Mouse (Mus musculus) neural tube, embryonic 14.5 days (tissue): Measurements from ENCODE around the gene Siah2. TPM values are rescaled to one million over a fixed set of nuclear protein-coding genes. Genes with fewer than 3 reads are reported as not detected.

ENCODE experiments used
- ATAC-seq: fragments of 200-750 bp; cut with Nextera tagmentation; 2 replicates; pipeline ENCODE4 v1.8.0; 2017; ENCODE audit warnings: low read depth, mild to moderate bottlenecking, moderate TSS enrichment, moderate library complexity
- H3K27ac ChIP-seq: fragments of 300-500 bp; sonication (generic); 2 replicates; pipeline ENCODE4 v1.5.1; 2014; ENCODE audit warnings: low read depth, mild to moderate bottlenecking, control low read depth, low read length, moderate library complexity, mixed read lengths
- H3K27me3 ChIP-seq: fragments of 300-500 bp; sonication (generic); 2 replicates; pipeline ENCODE4 v1.6.1; 2014; ENCODE audit warnings: low read length; ENCODE audit not compliant: control insufficient read depth, insufficient read depth
- H3K36me3 ChIP-seq: fragments of 300-500 bp; sonication (generic); 2 replicates; pipeline ENCODE4 v1.6.1; 2014; ENCODE audit warnings: low read length, mixed read lengths; ENCODE audit not compliant: control insufficient read depth, insufficient read depth
- H3K4me1 ChIP-seq: fragments of 300-500 bp; sonication (generic); 2 replicates; pipeline ENCODE4 v1.6.1; 2014; ENCODE audit warnings: low read length; ENCODE audit not compliant: control insufficient read depth, insufficient read depth
- H3K4me2 ChIP-seq: fragments of 300-500 bp; sonication (generic); 2 replicates; pipeline ENCODE4 v1.6.1; 2014; ENCODE audit warnings: mild to moderate bottlenecking, low read depth, low read length, control low read depth
- H3K4me3 ChIP-seq: fragments of 300-500 bp; sonication (generic); 2 replicates; pipeline ENCODE4 v1.5.1; 2014; ENCODE audit warnings: low read depth, low read length, control low read depth, mixed read lengths
- H3K9ac ChIP-seq: fragments of 300-500 bp; sonication (generic); replicated peaks from 2 replicates; pipeline ENCODE4 v1.6.1; 2014; ENCODE audit warnings: low read depth, mild to moderate bottlenecking, control low read depth, low read length, mixed read lengths
- H3K9me3 ChIP-seq: fragments of 300-500 bp; sonication (generic); 2 replicates; pipeline ENCODE4 v1.6.1; 2016; ENCODE audit warnings: low read length; ENCODE audit not compliant: control insufficient read depth
- WGBS: fragments of 180-500 bp; shearing (Covaris S2); extraction: QIAGEN DNeasy Blood & Tissue Kit; methylation state at CpG from one replicate; pipeline ENCODE4 v1.1.7; 2014; 5-methylcytosine and 5-hydroxymethylcytosine counted together
- polyA plus RNA-seq: library from polyadenylated mRNA; unstranded; fragments of >200 nt; fragmentation: Nextera tagmentation; extraction: Ambion mirVana; gene quantifications from 2 replicates; pipeline ENCODE4 v1.2.1, GENCODE M21; 2014

Siah2 gene
- polyA plus RNA-seq, 1 experiment from 2014 or later, result 14.3 TPM

- no peak overlapping the region for H3K4me2 ChIP-seq
- H3K9me3 ChIP-seq, result no peaks in the 10 kb centered on the region
- no peak overlapping the region for H3K27ac ChIP-seq
- H3K9ac ChIP-seq, result no peak overlapping the region
- 0 out of 2 replicates have a peak, but pooled peaks cover 2% of the 10 kb centered on the region for H3K4me1 ChIP-seq
- no peaks in the 10 kb centered on the region for H3K36me3 ChIP-seq
- ATAC-seq, result no peak
- H3K4me3 ChIP-seq, result no peak overlapping the region
- no peaks in the 10 kb centered on the region for H3K27me3 ChIP-seq
Observed at GRCm38 (mm10) chr3:58724815-58725214, 32.6 kb upstream of the Siah2 start.

- H3K36me3 ChIP-seq, result no peaks in the 10 kb centered on the region
- ATAC-seq, result no peak
- H3K27me3 ChIP-seq, result no peaks in the 10 kb centered on the region
- no peak overlapping the region for H3K4me3 ChIP-seq
- no peak overlapping the region for H3K4me2 ChIP-seq
- H3K9me3 ChIP-seq, result no peaks in the 10 kb centered on the region
- no peaks in the 10 kb centered on the region for H3K4me1 ChIP-seq
- 96% methylated on average over 2 of the region's 2 CpGs for WGBS
- H3K9ac ChIP-seq, result no peak overlapping the region
- no peak overlapping the region for H3K27ac ChIP-seq
Observed at GRCm38 (mm10) chr3:58723656-58724055, 31.5 kb upstream of the Siah2 start.

DNA sequence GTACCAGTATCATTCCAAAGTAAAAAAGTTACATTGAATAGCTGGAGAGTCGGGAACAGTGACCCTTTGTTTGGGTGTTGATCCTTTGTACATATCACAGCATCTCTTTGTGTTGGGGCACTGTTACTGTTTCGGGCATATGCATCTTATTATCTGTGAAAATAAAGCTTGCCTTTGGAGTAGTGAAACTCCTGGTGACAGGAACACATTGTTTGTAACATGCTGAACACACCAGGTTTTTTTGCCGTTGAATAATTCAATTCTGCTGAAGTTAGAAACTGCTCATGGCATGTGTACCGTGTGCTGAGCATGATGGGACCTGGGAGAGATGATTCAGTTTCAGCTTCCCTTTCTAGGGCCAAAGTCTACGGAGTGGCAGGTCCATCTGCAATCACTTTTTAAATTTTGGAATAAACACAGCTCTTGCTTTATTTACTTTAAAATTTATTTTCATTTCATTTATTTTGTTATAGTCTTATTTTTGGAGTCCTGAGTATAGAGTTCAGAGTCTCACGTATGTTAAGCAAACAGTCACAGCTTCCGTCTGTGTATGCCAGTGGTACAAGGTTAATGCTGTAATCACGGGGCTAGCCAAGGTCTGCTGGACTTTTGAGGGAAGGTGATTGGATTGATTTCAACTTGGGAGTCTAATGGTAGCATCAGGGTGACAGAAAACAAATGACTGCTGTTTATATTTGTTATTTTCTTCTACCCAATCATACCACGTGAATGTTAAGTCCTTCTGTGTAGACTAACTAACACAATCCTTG, 27.4 kb upstream of the Siah2 start:
- no peak overlapping the region for H3K4me3 ChIP-seq
- no peaks in the 10 kb centered on the region for H3K4me1 ChIP-seq
- no peaks in the 10 kb centered on the region for H3K27me3 ChIP-seq
- H3K9me3 ChIP-seq, result no peaks in the 10 kb centered on the region; the same call in 1 of the 2 replicates
- no peak overlapping the region for H3K27ac ChIP-seq
- no peak overlapping the region for H3K9ac ChIP-seq
- H3K36me3 ChIP-seq, result no peaks in the 10 kb centered on the region
- 66% methylated on average over 9 of the region's 9 CpGs for WGBS
- ATAC-seq, result no peak
- no peak overlapping the region for H3K4me2 ChIP-seq

DNA sequence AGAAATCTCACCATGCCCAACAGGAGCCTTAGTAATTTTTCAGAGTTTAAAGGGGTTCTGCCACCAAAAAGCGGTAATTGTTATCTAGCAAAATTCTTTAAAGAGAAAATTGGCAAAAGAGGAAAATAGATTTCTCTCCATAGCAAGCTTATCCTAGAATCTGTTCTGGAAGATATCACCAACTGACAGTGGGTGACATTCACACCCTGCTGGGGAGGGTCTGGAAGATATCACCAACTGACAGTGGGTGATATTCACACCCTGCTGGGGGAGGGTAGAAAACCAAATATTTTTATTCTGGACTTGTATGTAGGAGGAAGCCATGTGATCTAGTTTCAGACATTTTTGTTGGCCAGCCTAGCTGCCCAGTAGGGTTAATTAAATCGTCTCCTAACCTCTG, 24.5 kb upstream of the Siah2 start:
- Histone ChIP-seq H3K4me2 (no peak overlapping the region), H3K9me3 (no peaks in the 10 kb centered on the region; the same call in 1 of the 2 replicates), H3K4me1 (no peaks in the 10 kb centered on the region), H3K36me3 (no peaks in the 10 kb centered on the region), H3K27me3 (no peaks in the 10 kb centered on the region), H3K9ac (no peak overlapping the region), H3K27ac (no peak overlapping the region), H3K4me3 (no peak overlapping the region)
- 97% methylated on average over 2 of the region's 2 CpGs for WGBS
- ATAC-seq, result no peak

GRCm38 (mm10) chr3:58714767-58715166, 22.6 kb upstream of the Siah2 start:
- Histone ChIP-seq H3K36me3 (no peaks in the 10 kb centered on the region), H3K4me1 (no peaks in the 10 kb centered on the region), H3K4me3 (no peak overlapping the region)

GRCm38 (mm10) chr3:58714034-58714433, 21.8 kb upstream of the Siah2 start:
- 87% methylated on average over 2 of the region's 2 CpGs for WGBS
- no peaks in the 10 kb centered on the region; the same call in 1 of the 2 replicates for H3K9me3 ChIP-seq
- H3K27ac ChIP-seq, result no peak overlapping the region
- no peak overlapping the region for H3K9ac ChIP-seq
- H3K27me3 ChIP-seq, result no peaks in the 10 kb centered on the region
- no peak for ATAC-seq
- no peak overlapping the region for H3K4me2 ChIP-seq
- no peaks in the 10 kb centered on the region for H3K36me3 ChIP-seq
- H3K4me1 ChIP-seq, result no peaks in the 10 kb centered on the region
- H3K4me3 ChIP-seq, result no peak overlapping the region

More at GRCm38 (mm10) chr3:58714767-58715166, 22.6 kb upstream of the Siah2 start:
- H3K9ac ChIP-seq, result no peak overlapping the region
- H3K9me3 ChIP-seq, result no peaks in the 10 kb centered on the region; the same call in 1 of the 2 replicates
- H3K27me3 ChIP-seq, result no peaks in the 10 kb centered on the region
- H3K4me2 ChIP-seq, result no peak overlapping the region
- 79% methylated on average over 2 of the region's 2 CpGs for WGBS
- no peak for ATAC-seq
- H3K27ac ChIP-seq, result no peak overlapping the region

DNA sequence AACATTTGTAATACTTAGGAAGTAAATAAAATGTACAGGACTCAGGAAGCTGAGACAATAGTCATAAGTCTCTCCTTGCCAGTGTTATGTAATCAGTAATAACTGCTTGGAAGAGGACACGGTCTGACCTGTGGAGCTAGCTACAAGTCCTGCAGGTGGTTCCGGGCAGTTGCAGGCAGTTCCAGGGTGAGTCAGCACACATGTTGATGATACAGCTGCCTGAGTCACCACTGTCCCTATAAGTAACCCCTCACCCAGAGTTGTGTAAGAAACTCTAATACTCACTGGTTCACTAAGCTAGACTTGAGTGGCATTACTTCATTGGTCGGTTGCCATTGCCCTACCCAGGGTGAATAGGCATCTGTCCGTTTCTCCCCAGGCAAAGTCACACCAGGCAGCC, 21.0 kb upstream of the Siah2 start:
- no peak for ATAC-seq
- no peak overlapping the region for H3K9ac ChIP-seq
- no peaks in the 10 kb centered on the region for H3K27me3 ChIP-seq
- no peak overlapping the region for H3K4me2 ChIP-seq
- H3K9me3 ChIP-seq, result no peaks in the 10 kb centered on the region; the same call in 1 of the 2 replicates
- H3K27ac ChIP-seq, result no peak overlapping the region
- H3K4me1 ChIP-seq, result no peaks in the 10 kb centered on the region
- WGBS, result 93% methylated on average over 4 of the region's 4 CpGs
- no peak overlapping the region for H3K4me3 ChIP-seq
- no peaks in the 10 kb centered on the region for H3K36me3 ChIP-seq

DNA sequence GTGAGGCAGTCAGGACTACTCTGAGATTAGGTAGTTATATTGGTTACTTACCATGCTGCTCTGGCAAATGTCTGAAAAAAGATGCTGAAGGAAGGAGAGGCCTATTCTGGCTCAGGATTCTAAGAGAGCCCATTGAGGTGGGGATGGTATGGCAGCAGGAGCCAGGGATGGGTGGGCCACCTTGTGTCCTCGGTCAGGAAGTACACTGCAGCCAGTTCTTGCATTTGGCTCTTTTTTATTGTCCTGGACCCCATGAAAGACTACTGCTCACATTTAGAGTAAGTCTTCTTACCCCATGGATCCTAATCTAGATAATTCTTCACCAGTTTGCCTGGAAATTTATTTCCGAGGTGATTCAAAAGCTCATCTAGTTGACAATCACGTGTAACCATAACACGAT, 12.3 kb upstream of the Siah2 start:
- H3K4me3 ChIP-seq, result no peak overlapping the region

DNA sequence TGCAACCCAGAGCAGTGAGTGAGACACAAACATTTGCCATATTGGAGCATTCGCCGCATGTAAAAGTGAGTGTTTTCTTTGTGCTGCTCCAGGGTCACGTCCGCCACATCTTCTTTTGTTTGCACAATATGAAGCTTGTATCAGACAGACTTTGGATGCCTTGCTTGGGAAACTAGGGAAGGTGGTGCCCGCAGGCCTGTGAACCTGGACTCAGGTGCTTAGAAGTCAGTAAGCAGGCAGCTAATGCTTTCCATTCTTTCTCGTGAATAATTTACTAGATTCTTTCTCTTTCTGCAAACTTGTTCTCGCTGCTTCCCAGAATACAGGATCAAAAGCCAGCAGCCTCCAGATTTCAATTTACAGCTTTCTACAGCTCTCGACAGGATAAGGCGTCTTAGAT, 11.5 kb upstream of the Siah2 start:
- no peak overlapping the region for H3K4me3 ChIP-seq
- no peak overlapping the region for H3K27ac ChIP-seq
- no peaks in the 10 kb centered on the region for H3K9me3 ChIP-seq
- no peaks in the 10 kb centered on the region for H3K36me3 ChIP-seq
- H3K9ac ChIP-seq, result no peak overlapping the region
- ATAC-seq, result no peak
- H3K4me2 ChIP-seq, result no peak overlapping the region
- H3K4me1 ChIP-seq, result no peaks in the 10 kb centered on the region
- 77% methylated on average over 9 of the region's 9 CpGs for WGBS
- H3K27me3 ChIP-seq, result no peaks in the 10 kb centered on the region

More for the DNA sequence above, 12.3 kb upstream of the Siah2 start:
- Histone ChIP-seq H3K9ac (no peak overlapping the region), H3K27me3 (no peaks in the 10 kb centered on the region), H3K27ac (no peak overlapping the region), H3K36me3 (no peaks in the 10 kb centered on the region), H3K4me1 (no peaks in the 10 kb centered on the region), H3K4me2 (no peak overlapping the region), H3K9me3 (no peaks in the 10 kb centered on the region)
- WGBS, result 81% methylated on average over 4 of the region's 4 CpGs
- ATAC-seq, result no peak
